Mouse (Mus musculus): ENCODE measurements at regions not wholly inside any gene's neighbourhood (a gene's known extent, or its start where the extent isn't known, plus 50 kb on each side); places are given as distances from the start of the nearest gene placed in this dataset.

- ATAC-seq (ENCODE audit: low FRiP score), result no peak
- Histone ChIP-seq H3K4me3 (replicated peaks; ENCODE audit: low read length) (no peak overlapping the region), H3K9ac (no peak overlapping the region), H3K27me3 (ENCODE audit: control insufficient read depth, insufficient read depth, low read length) (no peaks in the 10 kb centered on the region), H3K36me3 (replicated peaks; ENCODE audit: control insufficient read depth, insufficient read depth) (no peaks in the 10 kb centered on the region), H3K4me1 (replicated peaks; ENCODE audit: control insufficient read depth, insufficient read depth, low read length) (no peaks in the 10 kb centered on the region), H3K27ac (no peak overlapping the region), H3K9me3 (ENCODE audit: control insufficient read depth, low read length) (no peaks in the 10 kb centered on the region), H3K4me2 (replicated peaks) (no peak overlapping the region)
- 92% methylated on average over 3 of the region's 3 CpGs for WGBS
- DNase-seq (ENCODE audit: low spot score), result no peak
Observed at GRCm38 (mm10) chr1:94904982-94905507, 408.4 kb upstream of the Fam174a start.

GRCm38 (mm10) chr1:94910839-94911238 is 402.6 kb upstream of the Fam174a start:
- Histone ChIP-seq H3K27ac (no peak overlapping the region), H3K4me2 (replicated peaks) (no peak overlapping the region), H3K4me3 (replicated peaks; ENCODE audit: low read length) (no peak overlapping the region), H3K36me3 (replicated peaks; ENCODE audit: control insufficient read depth, insufficient read depth) (no peaks in the 10 kb centered on the region), H3K9ac (no peak overlapping the region), H3K27me3 (ENCODE audit: control insufficient read depth, insufficient read depth, low read length) (no peaks in the 10 kb centered on the region), H3K9me3 (ENCODE audit: control insufficient read depth, low read length) (no peaks in the 10 kb centered on the region), H3K4me1 (replicated peaks; ENCODE audit: control insufficient read depth, insufficient read depth, low read length) (no peaks in the 10 kb centered on the region)
- DNase-seq (ENCODE audit: low spot score) (no peak), ATAC-seq (ENCODE audit: low FRiP score) (no peak)
